Mouse (Mus musculus) CH12.LX (cell line): ENCODE results near the gene Sfmbt1. TPM values are rescaled to one million over a fixed set of nuclear protein-coding genes. Genes with fewer than 3 reads are reported as not detected.

Source experiments
- DNase-seq: peaks from one replicate; pipeline ENCODE4 v3.0.0-alpha.2; 2013; ENCODE audit errors: extremely low read depth
- H3K27ac ChIP-seq: 2 replicates; pipeline ENCODE4 v1.5.1; 2012; ENCODE audit warnings: low read depth, mild to moderate bottlenecking, control low read depth, moderate library complexity; ENCODE audit not compliant: insufficient read depth
- H3K27me3 ChIP-seq: replicated peaks from 2 replicates; pipeline ENCODE3; 2012; ENCODE audit warnings: inconsistent platforms
- H3K36me3 ChIP-seq, 2 experiments: replicated peaks in 1 of 2; 2 replicates each; pipeline versions ENCODE3 to v1.6.1; 2012; ENCODE audit warnings: inconsistent platforms in 1 of 2, low read length in 1 of 2, mild to moderate bottlenecking in 1 of 2, mixed read lengths in 1 of 2, moderate library complexity in 1 of 2; ENCODE audit not compliant: control insufficient read depth in 1 of 2, insufficient read depth in 1 of 2
- H3K4me1 ChIP-seq, 2 experiments: 2 replicates each; pipeline ENCODE4 v1.6.1; 2012; ENCODE audit warnings: inconsistent platforms in 1 of 2, moderate library complexity in 1 of 2; ENCODE audit not compliant: insufficient read depth in 2 of 2, control insufficient read depth in 1 of 2
- H3K4me2 ChIP-seq: 2 replicates; pipeline ENCODE4 v1.6.1; 2012; ENCODE audit warnings: low read depth, mild to moderate bottlenecking, control low read depth; ENCODE audit not compliant: poor library complexity, insufficient read depth, severe bottlenecking
- H3K4me3 ChIP-seq, 3 experiments: fragments of 150-350 bp in 1 of 3; sonication (generic) in 1 of 3; replicated peaks in 1 of 3; 2 replicates each; pipeline versions ENCODE3 to v1.5.1; 2011 to 2012; ENCODE audit warnings: low read depth in 2 of 3, low read length in 2 of 3, mild to moderate bottlenecking in 2 of 3, moderate library complexity in 2 of 3, control low read depth in 1 of 3, improper control_type of control experiment in 1 of 3, inconsistent platforms in 1 of 3, mixed read lengths in 1 of 3; ENCODE audit not compliant: poor library complexity in 1 of 3
- H3K79me2 ChIP-seq: replicated peaks from 2 replicates; pipeline ENCODE4 v1.6.1; 2012; ENCODE audit warnings: mild to moderate bottlenecking, moderate library complexity; ENCODE audit not compliant: control insufficient read depth, poor library complexity, insufficient read depth, severe bottlenecking; ENCODE audit errors: extremely low read depth
- H3K9ac ChIP-seq: 2 replicates; pipeline ENCODE4 v1.6.1; 2012; ENCODE audit warnings: low read depth, mild to moderate bottlenecking, control low read depth, moderate library complexity; ENCODE audit not compliant: insufficient read depth
- H3K9me3 ChIP-seq: replicated peaks from 2 replicates; pipeline ENCODE3; 2012; ENCODE audit warnings: low read length, inconsistent platforms, mixed read lengths
- BHLHE40 ChIP-seq: IDR thresholded peaks from 2 replicates; pipeline ENCODE4 v1.6.1; 2011; ENCODE audit warnings: mild to moderate bottlenecking, low read depth, low read length, improper control_type of control experiment
- CHD1 ChIP-seq: IDR thresholded peaks from 2 replicates; pipeline ENCODE4 v1.6.1; 2012; ENCODE audit warnings: low read depth, low read length, improper control_type of control experiment, inconsistent platforms
- CTCF ChIP-seq, 2 experiments: IDR thresholded peaks in 1 of 2; conservative IDR thresholded peaks in 1 of 2; 2 replicates each; pipeline ENCODE4 v1.5.1; 2011 to 2012; ENCODE audit warnings: low read depth in 2 of 2, low read length in 2 of 2, improper control_type of control experiment in 1 of 2, inconsistent platforms in 1 of 2, mild to moderate bottlenecking in 1 of 2, moderate library complexity in 1 of 2
- E2F4 ChIP-seq: IDR thresholded peaks from 2 replicates; pipeline ENCODE4 v1.6.1; 2011; ENCODE audit warnings: low read depth, low read length, improper control_type of control experiment; ENCODE audit not compliant: insufficient replicate concordance
- ELF1 ChIP-seq: IDR thresholded peaks from 2 replicates; pipeline ENCODE4 v1.6.1; 2014; ENCODE audit warnings: low read depth, mild to moderate bottlenecking, inconsistent platforms, low read length, improper control_type of control experiment
- EP300 ChIP-seq: IDR thresholded peaks from 2 replicates; pipeline ENCODE4 v1.6.1; 2011; ENCODE audit warnings: low read length, improper control_type of control experiment
- ETS1 ChIP-seq: conservative IDR thresholded peaks from 2 replicates; pipeline ENCODE4 v1.6.1; 2012; ENCODE audit warnings: low read depth, mild to moderate bottlenecking, inconsistent platforms, low read length, improper control_type of control experiment, moderate library complexity
- HCFC1 ChIP-seq: IDR thresholded peaks from 2 replicates; pipeline ENCODE4 v1.6.1; 2012; ENCODE audit warnings: low read depth, mild to moderate bottlenecking, inconsistent platforms, low read length, improper control_type of control experiment
- IRF4 ChIP-seq: IDR thresholded peaks from 2 replicates; pipeline ENCODE4 v1.6.1; 2014; ENCODE audit warnings: low read depth, mild to moderate bottlenecking, inconsistent platforms, low read length, improper control_type of control experiment
- JUN ChIP-seq: IDR thresholded peaks from 2 replicates; pipeline ENCODE4 v1.6.1; 2011; ENCODE audit warnings: low read depth, mild to moderate bottlenecking, low read length, improper control_type of control experiment, moderate library complexity; ENCODE audit not compliant: insufficient read depth
- KAT2A ChIP-seq: IDR thresholded peaks from 2 replicates; pipeline ENCODE4 v1.6.1; 2012; ENCODE audit warnings: low read length, improper control_type of control experiment, inconsistent platforms; ENCODE audit not compliant: insufficient replicate concordance
- MAX ChIP-seq: IDR thresholded peaks from 2 replicates; pipeline ENCODE4 v1.6.1; 2011; ENCODE audit warnings: low read length, improper control_type of control experiment
- MAZ ChIP-seq: IDR thresholded peaks from 2 replicates; pipeline ENCODE4 v1.6.1; 2012; ENCODE audit warnings: low read depth, mild to moderate bottlenecking, inconsistent platforms, low read length, improper control_type of control experiment, moderate library complexity
- MEF2A ChIP-seq: IDR thresholded peaks from 2 replicates; pipeline ENCODE4 v1.6.1; 2014; ENCODE audit warnings: low read depth, mild to moderate bottlenecking, inconsistent platforms, low read length, improper control_type of control experiment, borderline replicate concordance
- MXI1 ChIP-seq: IDR thresholded peaks from 2 replicates; pipeline ENCODE4 v1.6.1; 2011; ENCODE audit warnings: mild to moderate bottlenecking, low read depth, low read length, improper control_type of control experiment
- NELFE ChIP-seq: IDR thresholded peaks from 2 replicates; pipeline ENCODE4 v1.6.1; 2011; ENCODE audit warnings: low read depth, low read length, improper control_type of control experiment
- PAX5 ChIP-seq: IDR thresholded peaks from 2 replicates; pipeline ENCODE4 v1.6.1; 2012; ENCODE audit warnings: low read length, inconsistent platforms, mixed read lengths
- POLR2AphosphoS2 ChIP-seq: IDR thresholded peaks from 2 replicates; pipeline ENCODE4 v1.6.1; 2011; ENCODE audit warnings: low read depth, low read length, improper control_type of control experiment
- RAD21 ChIP-seq: IDR thresholded peaks from 2 replicates; pipeline ENCODE4 v1.6.1; 2011; ENCODE audit warnings: low read depth, mild to moderate bottlenecking, low read length, improper control_type of control experiment, moderate library complexity
- SIN3A ChIP-seq: IDR thresholded peaks from 2 replicates; pipeline ENCODE4 v1.6.1; 2012; ENCODE audit warnings: low read length, improper control_type of control experiment, inconsistent platforms
- SMC3 ChIP-seq: IDR thresholded peaks from 2 replicates; pipeline ENCODE4 v1.6.1; 2011; ENCODE audit warnings: low read depth, low read length, improper control_type of control experiment
- UBTF ChIP-seq: IDR thresholded peaks from 2 replicates; pipeline ENCODE4 v1.6.1; 2012; ENCODE audit warnings: low read depth, mild to moderate bottlenecking, inconsistent platforms, low read length, improper control_type of control experiment, moderate library complexity
- USF1 ChIP-seq: IDR thresholded peaks from 2 replicates; pipeline ENCODE4 v1.6.1; 2014; ENCODE audit warnings: low read depth, mild to moderate bottlenecking, inconsistent platforms, low read length, improper control_type of control experiment
- USF2 ChIP-seq: conservative IDR thresholded peaks from 2 replicates; pipeline ENCODE4 v1.6.1; 2011; ENCODE audit warnings: low read depth, low read length, improper control_type of control experiment
- ZMIZ1 ChIP-seq: IDR thresholded peaks from 2 replicates; pipeline ENCODE4 v1.6.1; 2012; ENCODE audit warnings: low read depth, mild to moderate bottlenecking, inconsistent platforms, low read length, improper control_type of control experiment
- ZNF384 ChIP-seq: IDR thresholded peaks from 2 replicates; pipeline ENCODE4 v1.6.1; 2012; ENCODE audit warnings: low read depth, low read length, improper control_type of control experiment, inconsistent platforms
- dilution Hi-C: fragments of 300-500 bp; cut with MboI; formaldehyde crosslinking; loops from 2 replicates; pipeline ENCODE4 v1.14.3; 2020; ENCODE audit warnings: low sequenced_read_pairs; ENCODE audit not compliant: extremely low pct_unique_long_range_greater_than_20kb, extremely low pct_ligation_motif_present
- in situ Hi-C: fragments of 300-500 bp; cut with MboI; formaldehyde crosslinking; loops from 3 replicates; pipeline ENCODE4 v1.14.3; 2019; ENCODE audit warnings: low sequenced_read_pairs, low pct_ligation_motif_present, low pct_unique_long_range_greater_than_20kb, mixed read lengths
- polyA plus RNA-seq: library from polyadenylated mRNA; unstranded; fragments of >175 nt; gene quantifications from 2 replicates; pipeline ENCODE4 v1.2.1, GENCODE M21; 2012; ENCODE audit warnings: low read depth; ENCODE audit not compliant: insufficient read length
- total RNA-seq, 2 experiments: library from RNA; depleted of rRNA; stranded (reverse); fragments of 300-350 nt in 1 of 2; fragments of >200 nt in 1 of 2; gene quantifications; 2 replicates each; pipeline ENCODE4 v1.2.3; 2012 to 2014

Sfmbt1 gene
- total and polyA plus RNA-seq, 3 experiments: 2.4 to 6.0 (median 5.1) TPM

GRCm38 (mm10) chr14:30857990-30858389, 143.3 kb downstream of the Sfmbt1 start:
- in situ Hi-C loops: loop anchor here (10.0 kb wide), 1 partner anchor 273 kb away; no protein-coding TSS in a partner anchor
- Histone ChIP-seq H3K4me3 (no peak overlapping the region), H3K4me1 (peaks cover 0 to 9% of the 10 kb centered on the region in 2 experiments; a peak in 1 of 4 replicates), H3K27ac (no peak overlapping the region), H3K9ac (no peak overlapping the region), H3K27me3 (no peaks in the 10 kb centered on the region), H3K79me2 (no peaks in the 10 kb centered on the region), H3K4me2 (no peak overlapping the region), H3K36me3 (peaks cover 0 to 47% of the 10 kb centered on the region in 2 experiments), H3K9me3 (no peaks in the 10 kb centered on the region)
- dilution Hi-C loops: no loop called here
- TF ChIP-seq MAZ: no peak
- TF ChIP-seq ETS1: no peak
- TF ChIP-seq JUN: no peak
- no peak for TF ChIP-seq SIN3A
- no peak for TF ChIP-seq E2F4
- TF ChIP-seq POLR2AphosphoS2: no peak
- peak in 1 of 2 experiments; percentile 69; a peak in 3 of 4 replicates for TF ChIP-seq CTCF (conservative IDR thresholded peaks at IDR 0.05 in 1 of 2, IDR thresholded peaks at IDR 0.05 in 1 of 2; ENCODE audit: low read depth in 2 of 2, low read length in 2 of 2)
- no peak for TF ChIP-seq IRF4
- TF ChIP-seq USF1: no peak
- peak; percentile 64 for TF ChIP-seq SMC3
- no peak for TF ChIP-seq UBTF
- no peak for TF ChIP-seq NELFE
- TF ChIP-seq RAD21: peak; percentile 73
- no peak for TF ChIP-seq ZMIZ1
- no peak for TF ChIP-seq BHLHE40
- no peak for TF ChIP-seq HCFC1
- TF ChIP-seq ELF1: no peak
- peak; percentile 61 for DNase-seq

- in situ Hi-C loops: no loop called here
- no peak overlapping the region for H3K27ac ChIP-seq
- DNase-seq: no peak
- no peak overlapping the region for H3K4me2 ChIP-seq
- H3K9me3 ChIP-seq: no peaks in the 10 kb centered on the region
- no peaks in the 10 kb centered on the region for H3K27me3 ChIP-seq
- peaks cover 14 to 64% of the 10 kb centered on the region in 2 experiments for H3K36me3 ChIP-seq
- TF ChIP-seq MXI1 (no peak), ELF1 (no peak), USF1 (no peak), PAX5 (no peak), E2F4 (no peak), MAX (no peak), MEF2A (no peak), ZNF384 (no peak), JUN (no peak), KAT2A (no peak), USF2 (no peak), POLR2AphosphoS2 (no peak), EP300 (no peak), IRF4 (no peak), CHD1 (no peak), NELFE (no peak), SIN3A (no peak), ZMIZ1 (no peak), RAD21 (no peak), ETS1 (no peak)
- H3K9ac ChIP-seq: no peak overlapping the region
- no peak overlapping the region for H3K4me3 ChIP-seq
- dilution Hi-C loops: no loop called here
- H3K79me2 ChIP-seq: no peaks in the 10 kb centered on the region
- peaks cover 0 to 27% of the 10 kb centered on the region in 2 experiments; a peak in 2 of 4 replicates for H3K4me1 ChIP-seq
Observed at GRCm38 (mm10) chr14:30861421-30862125, 146.9 kb downstream of the Sfmbt1 start.
